Mouse (Mus musculus): ENCODE measurements at regions not wholly inside any gene's neighbourhood (a gene's known extent, or its start where the extent isn't known, plus 50 kb on each side); places are given as distances from the start of the nearest gene placed in this dataset.

DNA sequence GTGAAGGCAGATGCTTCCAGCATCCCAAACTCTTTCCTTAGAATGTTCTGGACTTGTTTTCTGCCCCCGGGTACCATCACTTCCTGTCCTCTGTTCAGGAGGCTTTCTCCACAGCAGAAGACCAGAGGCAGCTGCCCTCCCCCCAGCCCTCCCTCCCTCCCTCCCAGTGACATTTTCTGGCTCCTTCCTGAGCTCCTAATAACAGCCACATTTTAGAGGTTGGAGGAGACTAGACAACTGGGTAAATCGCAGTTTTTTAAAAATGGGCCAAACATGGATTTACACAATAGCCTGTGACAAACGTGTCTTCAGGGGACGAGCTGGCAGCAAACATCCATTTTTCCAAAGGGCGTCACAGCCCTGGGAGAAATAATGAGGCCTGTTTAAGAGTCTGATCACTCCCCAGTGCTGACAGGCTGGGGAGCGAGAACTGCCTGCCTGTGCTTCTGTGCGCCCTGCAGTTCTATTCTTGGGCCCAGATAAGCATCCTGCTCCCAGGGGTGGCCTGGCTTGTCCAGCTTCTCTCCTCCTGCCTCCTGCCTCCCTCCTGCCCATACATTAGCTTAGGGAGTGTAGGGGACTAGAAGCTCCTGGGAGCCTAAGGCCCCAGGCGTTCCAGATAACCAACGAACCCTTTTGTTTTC is 299.7 kb downstream of the Matn1 start:
- no peak for TF ChIP-seq CTCF (conservative IDR thresholded peaks at IDR 0.05 in 1 of 2, IDR thresholded peaks at IDR 0.05 in 1 of 2; ENCODE audit: low read depth in 2 of 2, low read length in 2 of 2)
- TF ChIP-seq IRF4 (IDR thresholded peaks at IDR 0.05; ENCODE audit: low read depth, low read length), result no peak
- TF ChIP-seq ZKSCAN1 (IDR thresholded peaks at IDR 0.05; ENCODE audit: borderline replicate concordance, low read depth, low read length), result no peak
- no peak for TF ChIP-seq ELF1 (IDR thresholded peaks at IDR 0.05; ENCODE audit: low read depth, low read length)
- TF ChIP-seq GABPA (IDR thresholded peaks at IDR 0.05; ENCODE audit: insufficient replicate concordance, low read depth, low read length), result no peak
- no peak for TF ChIP-seq POLR2A (IDR thresholded peaks at IDR 0.05; ENCODE audit: low read depth, low read length)
- no peak for TF ChIP-seq ZC3H11A (IDR thresholded peaks at IDR 0.05; ENCODE audit: low read depth, low read length)
- no peak for TF ChIP-seq USF2 (conservative IDR thresholded peaks at IDR 0.05; ENCODE audit: low read depth, low read length)

Measured in CH12.LX (cell line).